Mouse (Mus musculus): Measurements from ENCODE around the gene Chst13. TPM values are rescaled to one million over a fixed set of nuclear protein-coding genes. Genes with fewer than 3 reads are reported as not detected.
A peak's percentile ranks its signal among the peaks of the same experiment; 100 is the strongest.

Gene Chst13
- polyA plus RNA-seq (2015; fragmentation: Nextera tagmentation; extraction: Ambion mirVana) = not detected in 2 replicates

DNA sequence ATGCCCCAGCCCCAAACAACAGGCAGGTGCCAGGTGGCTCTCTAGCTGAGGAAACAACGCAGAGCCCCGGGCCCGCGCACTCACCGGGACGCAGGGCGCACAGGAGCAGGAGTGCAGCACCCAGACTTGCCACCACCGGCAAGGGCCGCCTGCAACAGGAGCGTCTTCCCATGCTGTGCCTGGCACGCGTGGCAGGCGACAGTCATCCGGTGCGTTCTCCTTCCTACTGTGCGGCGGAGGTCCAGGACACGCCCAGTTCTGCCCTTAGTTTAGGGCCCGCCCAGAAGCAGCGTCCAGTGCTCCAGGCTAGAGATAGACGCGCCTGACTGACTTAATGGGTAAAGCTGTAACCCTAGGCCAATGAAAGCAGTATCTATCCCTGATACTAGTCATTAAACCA, at the start of gene Chst13:
Gene Chst13 (minus strand): TSS at position 195 of the 400 bp plus-strand sequence.
- Histone ChIP-seq H3K4me3 (ENCODE audit: low read depth, low read length) (0 out of 2 replicates have a peak within 1 kb of the TSS, but pooled peaks have one; percentile 2), H3K27ac (ENCODE audit: low read depth, low read length) (no peak within 1 kb of the TSS), H3K27me3 (replicated peaks; ENCODE audit: control insufficient read depth, insufficient read depth, low read length) (no peaks in the 10 kb centered on the region), H3K9ac (ENCODE audit: low read depth, low read length) (no peak within 1 kb of the TSS), H3K36me3 (ENCODE audit: control insufficient read depth, insufficient read depth) (no peaks in the 10 kb centered on the region), H3K4me1 (replicated peaks; ENCODE audit: control insufficient read depth, insufficient read depth, low read length) (no peaks in the 10 kb centered on the region), H3K4me2 (replicated peaks; ENCODE audit: low read depth) (peak within 1 kb of the TSS; percentile 50), H3K9me3 (ENCODE audit: control insufficient read depth) (no peaks in the 10 kb centered on the region)
- 7% methylated on average over 22 of the region's 22 CpGs for WGBS
- no peak for ATAC-seq
- TF ChIP-seq CTCF (IDR thresholded peaks at IDR 0.05; ENCODE audit: low read depth) = no peak

DNA sequence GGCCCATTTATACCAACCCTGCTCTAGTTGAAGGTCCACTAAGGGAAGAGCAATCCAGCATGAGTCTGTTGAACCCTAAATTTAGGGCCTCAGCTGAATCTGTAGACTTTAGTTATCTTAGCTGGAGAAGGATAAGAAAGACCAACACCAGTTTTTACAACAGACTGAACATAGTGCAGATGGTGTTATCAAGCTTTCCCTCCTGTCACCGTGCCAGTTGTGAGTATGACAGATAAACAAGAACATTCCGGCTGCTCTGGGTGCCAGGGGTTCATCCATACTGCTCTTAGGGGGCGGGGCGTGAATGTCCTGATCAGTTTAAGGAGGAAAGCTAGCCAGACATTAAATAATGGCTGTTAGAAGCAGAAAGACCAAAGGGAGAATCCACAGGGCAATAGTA, 49.7 kb upstream of the Chst13 start:
- ATAC-seq = no peak
- Histone ChIP-seq H3K9ac (ENCODE audit: low read depth, low read length) (no peak overlapping the region), H3K4me1 (replicated peaks; ENCODE audit: control insufficient read depth, insufficient read depth, low read length) (peaks cover 10% of the 10 kb centered on the region; the same call in 1 of the 2 replicates), H3K4me3 (ENCODE audit: low read depth, low read length) (no peak overlapping the region), H3K36me3 (ENCODE audit: control insufficient read depth, insufficient read depth) (peaks cover 55% of the 10 kb centered on the region), H3K27ac (ENCODE audit: low read depth, low read length) (no peak overlapping the region), H3K4me2 (replicated peaks; ENCODE audit: low read depth) (no peak overlapping the region), H3K27me3 (replicated peaks; ENCODE audit: control insufficient read depth, insufficient read depth, low read length) (no peaks in the 10 kb centered on the region), H3K9me3 (ENCODE audit: control insufficient read depth) (no peaks in the 10 kb centered on the region)
- TF ChIP-seq CTCF (IDR thresholded peaks at IDR 0.05; ENCODE audit: low read depth) = no peak
- 47% methylated on average over 4 of the region's 4 CpGs for WGBS

- H3K36me3 ChIP-seq (ENCODE audit: control insufficient read depth, insufficient read depth) = peaks cover 17% of the 10 kb centered on the region
- peak overlapping the region; percentile 78 for H3K27ac ChIP-seq (ENCODE audit: low read depth, low read length)
- WGBS = under 1% methylated on average over 95 of the region's 98 CpGs
- peak overlapping the region; percentile 88 for H3K9ac ChIP-seq (ENCODE audit: low read depth, low read length)
- ATAC-seq = peak; percentile 74
- peaks cover 10% of the 10 kb centered on the region; the same call in 1 of the 2 replicates for H3K4me1 ChIP-seq (replicated peaks; ENCODE audit: control insufficient read depth, insufficient read depth, low read length)
- peak; percentile 7; the same call in 1 of the 2 replicates for TF ChIP-seq CTCF (IDR thresholded peaks at IDR 0.05; ENCODE audit: low read depth)
- no peaks in the 10 kb centered on the region for H3K27me3 ChIP-seq (replicated peaks; ENCODE audit: control insufficient read depth, insufficient read depth, low read length)
- peak overlapping the region; percentile 93 for H3K4me2 ChIP-seq (replicated peaks; ENCODE audit: low read depth)
- peak overlapping the region; percentile 93 for H3K4me3 ChIP-seq (ENCODE audit: low read depth, low read length)
- no peaks in the 10 kb centered on the region for H3K9me3 ChIP-seq (ENCODE audit: control insufficient read depth)
Measured at GRCm38 (mm10) chr6:90369725-90370553, 45.0 kb upstream of the Chst13 start.

DNA sequence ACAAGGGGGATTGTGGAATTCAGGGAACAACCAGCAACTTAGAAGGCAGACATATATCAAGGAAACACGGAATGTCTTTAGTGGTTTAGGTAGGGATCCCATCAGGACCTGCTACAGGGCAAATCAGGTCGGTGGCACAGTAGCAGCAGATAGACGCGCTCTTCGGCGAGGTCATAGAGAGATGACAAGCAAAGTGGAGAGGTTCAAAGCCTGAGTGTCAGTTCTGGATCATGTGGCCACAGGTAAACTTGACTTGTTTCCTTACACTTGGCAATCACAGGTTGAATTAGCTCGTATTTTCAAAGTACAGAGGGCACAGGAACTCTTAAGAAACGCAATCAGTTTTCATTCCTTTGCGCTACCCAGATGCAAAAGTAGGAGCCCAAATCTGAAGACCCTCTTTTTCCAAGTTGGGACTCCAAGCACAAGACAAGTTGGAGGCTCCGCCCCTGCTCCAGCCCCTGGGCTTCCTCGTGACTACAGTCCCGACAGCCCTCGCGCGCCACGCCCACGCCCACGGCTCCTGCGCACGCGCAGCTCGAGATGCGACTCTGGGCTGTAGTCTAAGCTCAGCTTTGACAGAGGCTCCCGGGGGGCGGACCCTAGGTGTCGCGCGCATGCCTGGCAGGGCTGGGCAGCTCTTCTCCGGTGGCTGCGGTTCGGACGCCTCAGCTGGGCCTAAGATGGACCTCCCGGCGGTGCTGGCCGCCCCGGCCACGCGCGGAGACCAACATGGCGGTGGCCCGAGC, 44.2 kb upstream of the Chst13 start, which contains the start of gene Zxdc:
Gene Zxdc (plus strand): TSS at position 517 of the 749 bp plus-strand sequence.
- peak within 1 kb of the TSS; percentile 78 for H3K27ac ChIP-seq (ENCODE audit: low read depth, low read length)
- peak within 1 kb of the TSS; percentile 93 for H3K4me2 ChIP-seq (replicated peaks; ENCODE audit: low read depth)
- H3K9me3 ChIP-seq (ENCODE audit: control insufficient read depth) = no peaks in the 10 kb centered on the region
- peaks cover 10% of the 10 kb centered on the region; the same call in 1 of the 2 replicates for H3K4me1 ChIP-seq (replicated peaks; ENCODE audit: control insufficient read depth, insufficient read depth, low read length)
- peak within 1 kb of the TSS; percentile 93 for H3K4me3 ChIP-seq (ENCODE audit: low read depth, low read length)
- 0 out of 2 replicates have a peak, but pooled peaks have one; percentile 17 for TF ChIP-seq CTCF (IDR thresholded peaks at IDR 0.05; ENCODE audit: low read depth)
- peak within 1 kb of the TSS; percentile 88 for H3K9ac ChIP-seq (ENCODE audit: low read depth, low read length)
- H3K36me3 ChIP-seq (ENCODE audit: control insufficient read depth, insufficient read depth) = peaks cover 13% of the 10 kb centered on the region
- peak; percentile 96 for ATAC-seq
- no peaks in the 10 kb centered on the region for H3K27me3 ChIP-seq (replicated peaks; ENCODE audit: control insufficient read depth, insufficient read depth, low read length)
- 7% methylated on average over 37 of the region's 41 CpGs for WGBS

DNA sequence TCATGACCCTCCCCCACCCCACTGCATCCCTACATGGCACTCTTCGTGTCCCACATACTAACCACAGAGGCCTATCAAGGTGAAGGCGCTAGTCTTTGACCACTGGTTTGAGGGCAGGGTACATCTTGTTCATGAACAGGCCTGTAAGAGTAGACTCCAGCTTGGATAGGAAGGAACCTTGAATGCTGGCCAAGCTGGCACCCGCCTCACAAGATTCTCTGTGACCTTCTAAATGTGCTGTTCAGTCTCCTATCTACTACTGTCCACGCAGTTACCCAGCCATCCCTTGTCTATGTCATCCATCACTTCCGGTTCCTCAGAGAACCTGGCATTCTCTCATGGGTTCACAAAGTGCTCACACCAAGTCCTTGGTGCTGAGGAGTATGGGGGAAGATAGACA, 38.3 kb upstream of the Chst13 start:
- H3K9me3 ChIP-seq (ENCODE audit: control insufficient read depth) = no peaks in the 10 kb centered on the region
- no peaks in the 10 kb centered on the region for H3K36me3 ChIP-seq (ENCODE audit: control insufficient read depth, insufficient read depth)
- H3K4me3 ChIP-seq (ENCODE audit: low read depth, low read length) = no peak overlapping the region
- no peak overlapping the region for H3K4me2 ChIP-seq (replicated peaks; ENCODE audit: low read depth)
- H3K4me1 ChIP-seq (replicated peaks; ENCODE audit: control insufficient read depth, insufficient read depth, low read length) = peaks cover 9% of the 10 kb centered on the region
- H3K9ac ChIP-seq (ENCODE audit: low read depth, low read length) = no peak overlapping the region
- H3K27ac ChIP-seq (ENCODE audit: low read depth, low read length) = no peak overlapping the region
- TF ChIP-seq CTCF (IDR thresholded peaks at IDR 0.05; ENCODE audit: low read depth) = no peak
- ATAC-seq = no peak
- no peaks in the 10 kb centered on the region for H3K27me3 ChIP-seq (replicated peaks; ENCODE audit: control insufficient read depth, insufficient read depth, low read length)
- WGBS = 90% methylated on average over 5 of the region's 5 CpGs

Measured in intestine, postnatal 0 days (tissue).